Mouse (Mus musculus): ENCODE measurements around the gene Gm3415.
"Not testable (repeated sequence)": the region's sequence is repeated elsewhere in the genome, so short reads cannot be mapped to it uniquely, and the experiment has no call there.

Gm3415 gene

GRCm38 (mm10) chr5:146555836-146556235 is at the start of gene Gm3415:
Gm3415 (plus strand) TSS chr5:146556136.
- in situ Hi-C loops (cut with MboI) = loop anchor here (25.0 kb wide), 1 partner anchor 306 kb away; no protein-coding TSS in a partner anchor

GRCm38 (mm10) chr5:146513823-146514222 is 42.1 kb upstream of the Gm3415 start, which contains the start of gene Gm3402:
Gm3402 (plus strand) TSS chr5:146514123.
- in situ Hi-C loops (cut with MboI) = not testable (repeated sequence)

DNA sequence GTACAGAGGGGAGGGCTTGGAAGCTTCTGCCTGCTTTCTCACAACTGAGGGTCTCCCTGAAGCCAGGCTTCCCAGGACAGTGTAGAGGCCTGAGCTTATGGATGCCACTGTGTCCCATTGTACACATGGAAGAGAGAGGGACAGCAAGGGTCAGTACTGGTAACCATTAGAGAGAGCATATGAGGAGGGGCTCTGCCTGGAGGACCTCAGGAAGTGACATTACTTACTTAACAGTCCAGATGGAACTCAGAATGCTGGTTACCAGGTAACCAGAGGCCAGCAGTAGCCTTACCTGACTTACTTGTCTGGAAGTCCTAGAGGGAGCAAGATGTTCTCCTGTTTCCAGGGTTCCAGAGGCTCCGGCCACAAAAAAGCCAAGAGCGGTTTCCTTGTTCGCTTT is 30.4 kb upstream of the Gm3415 start, which contains the start of gene Gm3404:
Gene Gm3404 (plus strand): TSS at position 301 of the 400 bp plus-strand sequence.
- in situ Hi-C loops (cut with MboI) = not testable (repeated sequence)

DNA sequence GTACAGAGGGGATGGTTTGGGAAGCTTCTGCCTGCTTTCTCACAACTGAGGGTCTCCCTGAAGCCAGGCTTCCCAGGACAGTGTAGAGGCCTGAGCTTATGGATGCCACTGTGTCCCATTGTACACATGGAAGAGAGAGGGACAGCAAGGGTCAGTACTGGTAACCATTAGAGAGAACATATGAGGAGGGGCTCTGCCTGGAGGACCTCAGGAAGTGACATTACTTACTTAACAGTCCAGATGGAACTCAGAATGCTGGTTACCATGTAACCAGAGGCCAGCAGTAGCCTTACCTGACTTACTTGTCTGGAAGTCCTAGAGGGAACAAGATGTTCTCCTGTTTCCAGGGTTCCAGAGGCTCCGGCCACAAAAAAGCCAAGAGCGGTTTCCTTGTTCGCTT is 18.6 kb upstream of the Gm3415 start, which contains the start of gene Gm3409:
Gene Gm3409 (plus strand): TSS at position 301 of the 400 bp plus-strand sequence.
- in situ Hi-C loops (cut with MboI) = not testable (repeated sequence)

DNA sequence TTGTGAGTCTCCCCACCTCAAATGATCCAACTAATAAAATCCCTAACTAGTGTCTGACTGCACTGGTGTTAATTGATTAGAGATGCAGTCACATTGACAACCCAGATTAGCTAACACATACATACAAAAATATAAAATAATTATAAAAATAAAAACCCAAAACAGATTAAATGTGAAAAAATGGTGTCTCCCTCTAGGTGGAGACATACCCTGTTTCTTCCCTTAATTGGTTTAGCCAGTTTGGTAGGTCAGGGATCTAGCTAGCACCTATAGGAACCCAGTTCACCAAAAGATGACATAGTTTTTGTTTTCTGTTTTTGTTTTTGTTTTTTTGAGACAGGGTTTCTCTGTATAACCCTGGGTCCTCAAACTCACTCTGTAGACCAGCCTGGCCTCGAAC is 8.3 kb downstream of the Gm3415 start:
- in situ Hi-C loops (cut with MboI) = loop anchor here (10.0 to 25.0 kb wide), 2 partner anchors 111 to 298 kb away; no protein-coding TSS in a partner anchor

DNA sequence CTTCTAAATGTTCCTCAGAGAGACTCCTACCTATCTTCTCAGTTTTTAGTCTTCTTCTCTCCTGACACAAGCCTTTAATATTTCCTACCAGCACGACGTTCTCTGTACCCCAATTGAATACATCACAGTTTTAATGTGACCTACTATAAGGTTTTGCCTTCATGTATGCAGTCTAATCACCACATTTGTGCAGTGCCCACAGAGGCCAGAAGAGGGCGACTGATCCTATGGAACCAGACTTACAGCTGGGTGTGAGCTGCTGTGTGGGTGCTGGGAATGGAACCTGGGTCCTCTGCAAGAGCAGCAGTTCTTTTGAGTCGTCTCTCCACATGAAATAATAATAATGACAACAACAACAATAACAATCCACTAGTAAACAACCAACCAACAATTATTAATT is 11.1 kb downstream of the Gm3415 start:
- in situ Hi-C loops (cut with MboI) = loop anchor here (10.0 to 25.0 kb wide), 2 partner anchors 108 to 295 kb away; no protein-coding TSS in a partner anchor

- in situ Hi-C loops (cut with MboI) = loop anchor here (25.0 kb wide), 1 partner anchor 292 kb away; no protein-coding TSS in a partner anchor
Observed at GRCm38 (mm10) chr5:146570179-146570578, 14.2 kb downstream of the Gm3415 start.

DNA sequence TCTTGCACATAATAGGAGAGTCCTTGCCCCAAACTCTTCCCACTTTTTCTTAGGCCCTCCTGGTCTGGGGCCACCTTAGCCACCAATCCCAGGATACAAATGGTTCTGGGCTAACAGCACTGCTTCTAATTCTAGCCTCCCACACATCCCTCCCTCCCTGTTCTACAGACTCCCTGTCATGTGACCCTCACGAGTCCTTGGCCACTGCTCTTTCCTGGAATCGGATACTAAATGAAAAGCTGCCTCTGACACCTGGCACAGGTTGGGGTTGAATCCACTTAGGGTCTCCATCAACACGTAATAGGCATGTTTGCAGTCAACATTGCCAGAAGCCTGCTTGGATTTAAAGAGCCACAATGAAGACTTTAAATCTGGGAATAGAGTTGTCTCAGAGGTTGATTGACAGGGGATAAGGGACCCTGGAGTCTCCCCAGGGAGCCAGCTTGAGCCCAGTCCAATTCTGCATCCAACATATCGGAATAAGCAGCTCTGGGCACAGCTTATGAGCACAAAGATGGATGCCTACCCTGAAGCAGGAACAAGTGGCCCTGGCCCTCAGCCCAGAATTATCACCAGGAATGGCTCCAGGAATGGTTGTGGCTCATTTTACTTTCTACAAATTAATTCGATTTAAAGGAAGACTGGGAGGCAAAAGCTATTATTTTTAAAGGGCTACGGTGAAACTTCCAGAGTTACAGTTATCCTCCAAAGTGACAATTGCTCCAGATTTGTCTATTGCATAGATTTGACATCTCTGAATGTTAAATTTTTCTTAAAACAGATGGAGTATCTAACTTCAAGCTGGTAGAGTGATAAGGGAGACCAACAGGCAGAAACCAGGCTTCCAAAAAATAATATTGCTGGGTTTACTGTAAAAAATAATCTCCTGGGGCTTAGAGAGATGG is 16.1 kb downstream of the Gm3415 start:
- in situ Hi-C loops (cut with MboI) = loop anchor here (25.0 kb wide), 1 partner anchor 290 kb away; no protein-coding TSS in a partner anchor

GRCm38 (mm10) chr5:146572735-146573042 is 16.8 kb downstream of the Gm3415 start:
- in situ Hi-C loops (cut with MboI) = loop anchor here (25.0 kb wide), 1 partner anchor 290 kb away; no protein-coding TSS in a partner anchor

GRCm38 (mm10) chr5:146576668-146577067 is 20.7 kb downstream of the Gm3415 start:
- in situ Hi-C loops (cut with MboI) = no loop called here

DNA sequence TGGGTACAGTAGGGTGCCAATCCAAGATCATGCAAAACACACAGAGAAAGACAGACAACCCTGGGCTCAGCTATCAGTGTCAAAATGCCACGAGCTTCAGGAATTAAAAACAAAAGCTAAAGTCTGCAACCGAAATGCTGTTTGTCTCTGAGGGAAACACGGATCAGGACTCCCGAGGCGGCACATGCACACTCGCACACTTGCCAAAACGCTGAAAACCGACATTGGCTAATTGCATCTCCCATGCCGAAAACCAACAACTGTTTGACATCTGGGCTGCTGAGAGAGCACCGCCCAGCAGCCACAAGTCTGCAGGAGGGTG is 28.2 kb downstream of the Gm3415 start:
- in situ Hi-C loops (cut with MboI) = no loop called here

GRCm38 (mm10) chr5:146584478-146585306 is 28.8 kb downstream of the Gm3415 start, which contains the start of gene Gpr12:
Gpr12 (minus strand) TSS chr5:146585239.
- in situ Hi-C loops (cut with MboI) = no loop called here

DNA sequence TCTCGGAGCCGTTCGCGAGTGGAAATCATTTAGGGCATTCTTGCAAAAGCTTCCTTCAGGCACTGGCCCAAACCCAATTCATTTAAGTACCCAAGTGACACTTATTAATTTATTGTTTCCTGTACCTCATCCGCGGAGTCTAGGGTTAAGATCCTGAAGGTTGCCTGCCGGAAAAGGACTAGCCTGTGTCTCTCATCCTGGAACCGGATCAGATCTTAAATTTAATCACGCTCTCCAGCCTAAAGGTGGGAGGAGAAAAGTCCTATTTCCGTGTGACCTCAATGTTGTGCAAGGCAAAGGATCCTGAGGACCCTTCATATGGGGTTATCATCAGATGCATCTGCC is 29.3 kb downstream of the Gm3415 start:
- in situ Hi-C loops (cut with MboI) = no loop called here

DNA sequence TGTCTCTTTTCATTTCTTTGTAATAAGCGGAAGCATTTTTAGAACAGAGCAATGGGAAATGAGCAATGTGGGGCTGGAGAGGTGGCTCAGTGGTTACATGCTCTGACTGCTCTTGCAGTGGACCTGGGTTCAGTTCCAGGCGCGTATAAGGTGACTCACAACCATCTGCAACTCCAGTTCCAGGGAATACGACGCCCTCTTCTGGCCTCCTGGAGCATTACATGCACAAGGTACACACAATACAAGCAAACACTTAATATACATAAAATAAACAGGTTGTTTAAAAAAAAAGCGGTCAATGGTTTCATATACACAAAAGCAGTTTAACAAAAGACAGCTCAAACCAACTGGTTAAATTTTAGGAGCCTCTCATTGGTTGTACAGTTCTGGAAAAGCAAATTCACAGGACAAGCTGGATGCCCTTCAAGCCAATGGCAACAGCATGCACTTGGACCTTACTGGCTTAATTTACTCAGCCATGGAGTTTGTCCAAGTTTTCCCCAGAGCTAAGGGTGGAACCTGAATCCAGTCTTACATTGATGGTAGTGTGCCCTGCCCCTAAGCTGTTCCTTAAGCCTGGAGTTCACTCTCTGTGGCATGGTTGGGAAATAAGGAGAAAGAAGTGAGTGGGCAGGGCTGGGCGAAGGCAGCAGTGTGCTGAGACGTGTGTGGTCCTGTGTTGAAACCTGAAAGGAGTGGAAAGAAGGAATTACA is 30.6 kb downstream of the Gm3415 start:
- in situ Hi-C loops (cut with MboI) = no loop called here

- in situ Hi-C loops (cut with MboI) = no loop called here
Observed at GRCm38 (mm10) chr5:146590987-146591386, 35.1 kb downstream of the Gm3415 start.

DNA sequence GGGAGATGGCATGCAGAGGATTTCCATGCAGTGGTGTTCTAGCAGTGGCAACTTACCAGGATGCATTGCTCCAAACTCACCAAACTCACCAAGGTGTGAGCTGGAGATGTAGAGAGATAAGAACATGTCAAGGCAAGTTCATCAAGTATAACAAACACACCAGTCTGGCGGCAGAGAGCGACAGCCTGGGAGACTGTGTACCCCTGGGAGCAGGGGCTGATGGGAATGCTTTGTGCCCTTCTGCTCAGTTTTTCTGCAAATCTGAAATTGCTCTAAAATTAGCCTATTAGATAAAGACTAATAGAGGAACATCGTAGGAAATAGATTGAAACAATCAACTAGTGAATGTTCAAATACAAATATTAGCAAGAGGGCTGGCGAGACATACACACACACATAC is 35.7 kb downstream of the Gm3415 start:
- in situ Hi-C loops (cut with MboI) = no loop called here

DNA sequence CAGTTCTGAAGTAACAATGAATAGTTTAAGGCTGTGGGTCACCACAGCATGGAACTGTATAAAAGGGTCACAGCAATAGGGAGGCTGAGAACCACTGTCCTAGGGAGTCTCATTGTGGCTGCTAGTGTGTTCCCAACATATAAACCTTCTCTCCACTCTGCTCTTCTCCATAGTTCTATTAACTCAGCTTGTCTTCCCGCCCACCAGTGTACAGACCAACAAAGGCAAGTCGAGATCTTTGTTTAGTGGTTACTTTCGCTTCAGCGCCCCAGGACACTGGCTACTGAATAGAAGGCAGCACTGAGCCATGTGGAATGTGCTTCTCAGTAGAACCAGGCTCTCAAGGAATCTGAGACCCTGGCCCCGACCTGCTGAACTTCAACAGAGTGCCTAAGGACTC is 36.6 kb downstream of the Gm3415 start:
- in situ Hi-C loops (cut with MboI) = no loop called here

DNA sequence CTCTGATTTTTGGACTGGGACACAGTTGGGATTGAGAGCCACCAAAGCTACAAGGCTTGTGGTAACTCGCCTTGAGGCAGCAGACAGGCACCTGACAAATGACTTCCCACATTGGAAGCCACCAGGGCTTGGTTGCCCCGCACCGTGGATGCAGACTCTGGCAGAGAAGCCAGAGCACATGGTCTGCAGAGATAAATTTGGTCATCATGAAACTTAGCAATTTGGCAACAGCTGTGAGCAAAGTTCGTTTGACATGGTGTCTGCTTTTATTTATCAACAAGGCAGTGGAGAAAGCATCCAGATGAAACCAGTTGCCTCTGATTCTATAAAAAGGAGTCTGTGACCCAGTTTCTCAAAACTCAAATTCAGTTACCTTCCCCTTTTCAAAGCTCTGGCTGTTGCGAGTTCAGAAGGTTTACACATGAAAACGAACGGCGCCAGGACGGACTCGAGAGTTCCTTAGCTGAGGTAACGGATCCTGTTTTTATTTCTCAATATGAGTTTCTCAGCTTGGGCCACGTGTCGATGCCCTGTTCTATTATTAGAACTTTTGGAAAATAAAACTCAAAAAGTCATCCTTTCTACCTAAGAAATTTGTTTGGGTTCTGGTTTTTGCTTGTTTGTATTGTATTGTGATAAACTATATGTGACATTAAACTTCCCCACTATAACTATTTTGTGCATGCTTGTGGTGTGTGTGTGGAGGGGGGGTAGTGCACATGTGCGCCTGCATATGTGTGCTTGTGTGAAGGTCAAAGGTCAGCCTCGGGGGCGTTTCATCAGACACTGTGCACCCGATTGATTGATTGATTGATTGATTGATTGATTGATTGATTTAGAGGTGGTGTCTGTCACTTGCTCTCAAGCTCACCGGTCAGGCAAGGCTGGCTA is 40.9 kb downstream of the Gm3415 start:
- in situ Hi-C loops (cut with MboI) = no loop called here

DNA sequence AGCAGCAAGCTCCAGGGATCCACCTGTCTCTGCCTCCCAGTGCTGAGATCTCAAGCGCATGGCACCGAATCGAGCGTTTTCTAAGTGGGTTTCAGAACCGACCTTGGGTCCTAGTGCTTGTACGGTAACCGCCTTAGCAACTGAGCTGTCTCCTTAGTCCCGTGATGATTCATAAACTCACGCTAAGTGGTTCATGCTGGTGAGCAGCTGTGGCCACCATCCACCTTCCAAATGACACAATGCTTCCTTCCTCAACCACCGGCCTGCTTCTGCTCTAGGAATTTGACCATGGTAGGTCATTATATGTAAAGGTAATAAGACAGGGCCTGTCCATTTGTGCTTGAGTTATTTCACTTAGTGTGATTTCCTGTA is 41.6 kb downstream of the Gm3415 start:
- in situ Hi-C loops (cut with MboI) = no loop called here

DNA sequence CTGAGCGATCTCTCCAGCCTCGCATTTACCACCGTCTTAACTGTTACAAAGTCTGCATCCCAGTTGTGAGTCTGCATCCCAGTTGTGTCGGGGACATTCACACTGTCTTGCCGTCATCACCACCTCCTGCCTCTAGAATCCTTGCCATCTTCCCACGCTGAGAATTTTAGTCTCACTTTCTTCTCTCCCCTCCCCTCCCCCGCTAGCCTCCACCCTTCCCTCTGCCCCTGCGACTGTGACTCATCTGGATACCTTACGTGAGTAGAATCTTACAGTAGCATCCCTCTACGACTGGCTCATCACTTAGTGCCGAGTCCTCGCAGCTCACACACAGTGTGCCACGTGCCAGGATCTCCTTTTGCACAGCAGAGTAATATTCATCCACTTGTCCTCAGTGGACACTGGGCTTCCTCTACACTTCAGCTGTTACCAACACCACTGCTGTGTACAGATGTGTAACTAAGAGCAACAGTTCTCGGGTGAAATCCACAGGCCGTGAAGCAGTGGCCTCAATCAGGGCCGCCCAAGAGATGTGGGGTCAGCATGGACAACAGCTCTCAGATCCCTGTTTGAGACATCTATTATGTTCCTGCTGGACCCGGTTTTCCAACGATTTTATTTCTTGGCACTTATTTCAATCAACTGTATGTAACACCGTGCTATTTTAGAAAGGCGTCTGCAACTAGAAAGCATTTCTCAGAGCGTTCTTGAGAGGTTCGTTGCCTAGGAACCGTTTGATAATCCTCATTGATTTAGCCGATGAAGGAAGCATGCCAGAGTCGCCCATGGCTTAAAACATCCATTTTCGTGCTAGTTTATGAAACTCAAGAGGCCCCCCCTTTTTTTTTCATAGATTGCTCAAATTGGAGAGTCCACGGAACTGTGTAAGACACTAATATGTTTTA is 42.5 kb downstream of the Gm3415 start:
- in situ Hi-C loops (cut with MboI) = no loop called here

All from mature B cell (primary cell).